Mouse (Mus musculus) cerebellum, adult 18-20 months (tissue): ENCODE measurements around the gene Gja8.

Experiments used
- DNase-seq, 2 experiments: peaks; one replicate each; pipeline ENCODE4 v3.0.0; 2021

Gene Gja8

DNA sequence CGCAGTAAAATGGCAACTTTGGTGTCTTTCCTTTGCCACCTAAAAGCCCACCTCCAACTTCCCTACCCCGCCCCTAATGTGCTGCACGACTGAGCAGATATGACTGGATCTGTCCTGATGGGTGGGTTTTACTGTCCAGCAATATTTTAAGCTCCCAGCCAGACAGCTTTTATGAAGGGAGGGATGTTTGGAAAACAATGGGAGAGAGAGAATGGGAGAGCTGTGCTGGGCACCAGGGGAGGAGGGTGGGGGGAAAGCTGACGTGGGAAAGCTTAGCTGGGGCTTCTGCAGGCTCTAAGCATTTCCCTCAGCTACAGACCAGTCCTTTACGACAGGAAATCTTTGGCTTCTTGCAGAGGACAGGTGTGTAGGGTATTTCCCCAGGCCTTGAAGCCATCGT is at the start of gene Gja8:
TSS of gene Gja8 (minus strand) at position 101 of the 400 bp plus-strand sequence.
- no peak for DNase-seq

DNA sequence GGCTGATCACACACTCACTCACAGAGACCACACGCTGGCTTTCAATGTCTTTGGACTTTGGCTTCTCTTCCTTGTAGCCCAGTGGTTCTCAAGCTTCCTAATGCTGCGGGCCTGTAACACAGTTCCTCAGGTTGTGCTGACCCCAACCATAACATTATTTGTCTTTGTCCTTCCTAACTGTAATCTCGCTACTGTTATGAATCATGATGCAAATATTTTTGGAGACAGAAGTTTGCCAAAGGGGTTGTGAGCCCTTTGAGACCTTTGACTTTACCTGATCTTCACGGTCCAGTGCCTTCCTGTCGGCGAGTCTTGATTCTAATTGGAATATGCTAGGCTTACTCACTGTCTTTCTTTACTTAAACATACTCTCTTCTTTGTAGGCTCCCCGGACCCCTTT is 48.6 kb upstream of the Gja8 start:
- DNase-seq, result no peak

DNA sequence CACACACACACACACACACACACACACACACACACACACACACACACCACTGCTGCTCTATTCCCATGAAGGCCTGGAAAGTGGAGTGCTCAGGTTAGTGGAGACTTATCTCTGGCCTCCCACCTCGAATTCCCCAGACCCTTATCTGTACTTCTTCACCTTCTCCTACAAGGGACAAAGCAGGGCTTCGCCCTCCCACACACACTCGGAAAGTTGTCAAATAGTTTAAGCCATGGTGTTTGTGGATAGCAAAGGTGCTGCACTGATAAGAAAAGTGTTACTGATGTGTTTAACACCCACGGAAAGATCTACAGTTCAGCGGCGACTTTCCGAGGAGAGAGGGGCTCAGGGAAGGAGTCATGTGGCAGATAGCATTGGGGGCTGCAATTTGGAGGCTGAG is 45.2 kb upstream of the Gja8 start:
- no peak for DNase-seq

DNA sequence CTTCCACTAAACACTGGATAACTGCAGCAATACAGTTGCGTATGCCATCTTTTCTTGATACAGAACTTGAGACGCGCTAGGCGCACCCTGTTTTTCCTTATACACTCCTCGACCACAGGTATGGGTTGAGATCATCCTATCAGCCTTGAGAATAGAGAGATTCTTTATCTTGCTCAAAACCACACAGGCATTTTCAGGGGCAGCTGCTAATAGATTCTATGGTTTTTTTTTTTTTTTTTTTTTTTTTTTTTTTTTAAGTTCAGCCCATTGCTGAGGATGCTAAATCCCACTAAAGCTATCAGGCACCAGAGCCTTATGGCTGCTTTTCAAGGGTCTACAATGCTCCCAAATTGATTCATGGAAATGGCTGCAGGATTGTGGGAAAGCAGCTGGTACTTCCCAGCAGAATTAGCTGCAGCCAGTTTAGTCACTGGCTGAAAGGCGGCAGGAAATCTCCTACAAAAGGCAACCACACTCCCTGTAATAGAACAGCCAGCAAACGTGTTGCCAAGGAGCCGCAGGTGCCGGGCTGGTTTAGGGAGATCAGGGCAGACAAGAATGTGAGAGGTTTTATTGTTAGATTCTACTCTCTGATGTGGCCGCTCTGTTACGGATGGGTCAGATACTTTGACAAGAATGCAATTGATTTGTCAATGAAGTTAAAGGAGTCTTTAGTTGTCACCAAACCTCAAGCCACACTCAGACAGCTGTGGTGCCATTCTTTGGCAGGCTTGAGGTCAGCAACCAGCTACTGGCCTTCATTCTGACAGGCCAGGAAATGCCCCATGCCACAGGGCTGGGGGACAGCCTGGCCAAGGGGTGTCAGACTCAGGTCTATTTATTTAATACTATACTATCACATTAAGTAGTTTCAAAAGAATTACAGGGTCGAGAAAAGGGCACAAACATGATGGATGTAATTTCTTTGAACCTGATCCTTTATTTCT is 37.5 kb upstream of the Gja8 start:
- peak in 1 of 2 experiments; percentile 35 for DNase-seq

DNA sequence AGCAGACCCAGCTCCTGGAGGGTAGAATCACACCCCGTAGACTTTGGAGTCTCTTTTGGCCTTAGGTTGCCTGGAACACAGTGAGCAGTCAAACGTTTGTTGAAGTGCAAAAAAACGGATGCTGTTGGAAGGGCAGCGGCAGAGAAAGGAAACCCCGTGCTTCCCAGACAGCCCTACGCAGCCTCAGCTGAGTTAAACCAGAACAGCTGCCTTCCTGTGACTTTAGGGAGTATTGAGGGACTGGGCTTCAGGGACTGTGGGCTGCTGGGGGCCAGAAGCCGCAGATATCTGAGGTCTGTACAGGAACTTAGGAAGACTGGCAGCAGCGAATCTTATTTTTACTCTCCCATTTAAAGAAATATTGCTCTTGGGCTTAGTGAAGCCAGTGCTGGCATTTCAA is 34.8 kb upstream of the Gja8 start:
- DNase-seq, result no peak

DNA sequence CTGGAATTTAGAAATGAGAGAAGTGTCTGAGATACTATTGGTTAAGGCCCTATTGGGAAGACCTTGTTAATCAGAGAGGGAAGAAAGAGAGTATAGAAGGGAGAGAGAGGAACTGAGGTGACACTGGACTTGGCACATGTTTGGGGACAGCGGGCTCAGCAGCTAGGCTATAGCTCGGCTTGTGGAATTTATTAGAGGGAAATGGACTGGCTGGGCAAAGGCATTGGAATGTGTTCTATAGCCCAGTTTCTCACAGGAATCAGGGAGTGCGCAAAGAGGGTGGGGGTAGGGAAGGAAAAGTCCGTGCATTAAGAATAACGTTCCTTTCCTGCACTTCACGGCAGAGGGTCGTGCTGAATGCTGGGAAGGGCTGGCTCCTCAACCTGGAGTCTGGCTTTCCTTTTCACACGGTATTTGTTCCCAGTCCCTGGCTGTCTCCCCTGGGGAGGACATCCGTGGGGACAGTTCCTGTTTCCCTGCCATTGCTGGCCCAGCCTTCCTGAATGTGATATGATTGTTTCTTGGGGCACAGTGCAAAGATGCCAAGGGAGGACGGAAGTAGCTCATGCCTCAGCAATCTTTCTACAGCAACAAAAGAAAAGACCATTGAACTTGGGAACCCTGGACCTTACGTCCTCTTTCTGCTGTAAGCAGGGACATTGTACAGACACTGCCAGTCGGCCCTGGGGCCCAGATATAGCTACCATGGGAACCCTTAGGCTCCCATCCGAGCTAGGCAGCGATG is 27.8 kb upstream of the Gja8 start:
- no peak for DNase-seq

DNA sequence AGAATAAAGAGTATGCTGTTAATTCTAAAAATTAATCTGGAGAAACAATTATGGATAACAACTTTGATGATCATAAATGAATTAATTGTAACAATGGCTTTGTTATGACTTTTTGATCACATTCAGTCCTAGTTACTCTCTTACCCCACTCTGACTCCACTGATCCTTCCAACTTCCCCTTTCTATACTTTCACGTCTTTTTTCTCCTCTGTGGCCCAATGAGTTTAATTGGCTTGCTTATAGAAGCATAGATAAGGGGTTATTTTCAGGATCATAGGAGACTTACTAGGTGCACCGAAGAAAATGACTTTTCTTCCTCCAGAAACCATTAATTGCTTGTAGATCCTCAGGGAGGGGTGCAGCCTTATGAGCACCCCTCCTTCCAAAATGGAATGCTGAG is 16.9 kb upstream of the Gja8 start:
- DNase-seq, result no peak

DNA sequence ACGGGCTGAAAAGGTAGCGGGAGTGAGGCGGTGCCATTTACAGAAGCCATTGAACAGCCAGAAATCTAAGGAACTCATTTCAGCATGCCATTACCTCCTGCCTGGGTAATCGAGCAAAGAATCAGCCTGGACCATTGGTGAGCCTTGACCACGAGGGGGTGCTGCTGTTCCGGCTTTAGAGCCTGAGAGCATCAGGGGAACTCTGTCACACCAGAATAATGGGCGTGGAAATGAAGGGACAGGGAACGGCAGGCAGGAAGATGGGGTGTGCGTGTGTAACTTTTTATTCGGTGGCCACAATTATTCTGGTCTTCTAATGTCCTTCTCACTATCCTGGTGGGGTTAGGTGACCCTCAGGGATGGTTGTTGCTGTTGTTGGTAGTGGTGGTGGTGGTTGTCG is 12.9 kb upstream of the Gja8 start:
- DNase-seq, result peak; percentile 92

DNA sequence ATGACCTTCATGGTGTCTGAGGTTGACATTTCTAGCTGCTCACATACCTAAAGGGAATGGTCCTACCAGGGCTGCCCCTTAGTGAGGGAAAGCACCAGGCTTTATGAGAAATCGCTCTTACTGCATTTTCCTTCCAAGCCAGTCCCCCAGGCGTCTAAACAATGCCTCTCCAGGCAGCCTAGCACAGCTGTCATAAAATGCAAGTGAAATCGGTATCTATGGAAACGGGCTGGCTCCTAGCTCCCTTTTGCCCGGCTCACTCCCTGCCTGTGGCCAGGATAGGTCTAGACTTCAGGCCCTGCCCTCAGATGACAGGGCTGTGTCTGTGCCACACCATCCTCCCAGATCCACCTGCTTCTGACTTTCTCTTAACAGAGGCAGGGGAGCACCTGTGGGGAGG is 11.8 kb upstream of the Gja8 start:
- no peak for DNase-seq

DNA sequence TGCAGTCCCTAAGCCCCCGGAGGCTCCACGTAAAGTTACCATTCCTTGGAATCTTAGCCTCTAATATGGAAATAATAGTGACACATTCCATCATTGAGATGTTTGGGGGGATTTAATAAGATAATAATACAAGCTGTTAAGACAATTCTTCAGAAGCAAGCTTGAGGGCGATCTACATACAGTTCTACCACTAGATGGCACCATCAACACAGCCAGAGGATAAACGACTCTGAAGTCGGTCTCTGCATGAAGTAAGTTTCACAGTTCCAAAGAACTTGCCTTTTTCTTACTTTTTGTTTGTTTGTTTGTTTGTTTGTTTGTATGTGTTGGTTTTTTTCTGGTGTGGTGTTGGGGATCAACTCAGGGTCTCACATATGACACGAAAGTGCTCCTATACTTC is 10.4 kb upstream of the Gja8 start:
- DNase-seq, result peak; percentile 14 to 26

DNA sequence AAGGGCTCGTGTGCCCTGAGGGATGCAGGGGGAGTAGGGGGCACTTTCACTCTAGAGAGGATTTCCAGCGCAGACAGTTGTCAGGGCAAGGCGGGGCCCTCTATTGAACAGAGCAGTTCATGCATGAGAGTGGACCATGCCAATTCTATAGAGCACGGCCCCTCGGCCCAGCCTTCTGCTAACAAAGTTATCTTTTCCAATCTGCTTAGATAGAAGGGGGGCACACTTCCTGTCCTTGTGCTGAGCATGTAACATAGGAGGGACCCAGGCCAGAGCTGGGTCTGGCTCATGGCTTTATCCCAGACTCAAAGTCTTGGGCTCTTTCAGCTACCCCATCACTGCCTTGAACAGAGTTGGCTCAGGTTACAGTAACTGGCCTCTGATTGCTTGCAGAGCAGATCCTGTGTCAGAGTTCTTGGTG is 5.5 kb upstream of the Gja8 start:
- no peak for DNase-seq

DNA sequence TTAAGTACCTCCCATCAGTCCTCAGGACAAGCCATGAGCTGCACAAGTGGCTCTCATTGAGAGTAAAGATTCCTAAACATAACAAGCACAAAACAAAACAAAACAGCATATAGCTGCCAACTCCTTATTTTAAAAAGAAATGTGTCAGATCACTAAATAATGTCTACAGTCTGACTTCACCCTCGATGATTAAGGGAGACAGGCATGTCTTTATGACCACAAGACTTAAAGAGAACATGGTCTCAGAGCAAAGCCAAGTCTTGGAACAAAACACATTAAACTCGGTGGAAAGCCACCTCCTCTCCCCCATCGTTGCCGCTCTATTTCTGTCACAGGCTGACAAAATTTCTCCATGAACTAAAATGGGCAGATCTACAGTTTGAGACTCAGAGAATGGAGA is 1.2 kb downstream of the Gja8 start:
- no peak for DNase-seq

DNA sequence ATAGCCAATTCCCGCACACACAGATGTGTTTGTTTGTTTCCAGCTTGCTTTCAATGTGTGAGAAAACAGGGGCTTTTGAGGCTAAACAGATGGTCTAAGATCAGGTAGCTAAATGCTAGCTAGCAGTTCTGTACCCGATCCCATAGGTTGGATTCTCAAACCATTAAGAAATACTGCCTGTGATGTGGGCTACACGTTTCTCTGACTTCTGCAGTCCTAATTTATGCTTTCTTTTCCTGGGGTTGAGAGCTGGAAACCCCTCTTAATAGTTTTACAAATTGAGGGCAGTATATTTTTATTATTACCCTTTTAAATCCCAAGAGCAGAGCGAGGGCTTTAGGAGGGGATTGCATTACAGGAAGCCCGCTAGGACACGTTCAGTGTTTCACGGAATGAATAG is 4.8 kb downstream of the Gja8 start:
- DNase-seq, result no peak

DNA sequence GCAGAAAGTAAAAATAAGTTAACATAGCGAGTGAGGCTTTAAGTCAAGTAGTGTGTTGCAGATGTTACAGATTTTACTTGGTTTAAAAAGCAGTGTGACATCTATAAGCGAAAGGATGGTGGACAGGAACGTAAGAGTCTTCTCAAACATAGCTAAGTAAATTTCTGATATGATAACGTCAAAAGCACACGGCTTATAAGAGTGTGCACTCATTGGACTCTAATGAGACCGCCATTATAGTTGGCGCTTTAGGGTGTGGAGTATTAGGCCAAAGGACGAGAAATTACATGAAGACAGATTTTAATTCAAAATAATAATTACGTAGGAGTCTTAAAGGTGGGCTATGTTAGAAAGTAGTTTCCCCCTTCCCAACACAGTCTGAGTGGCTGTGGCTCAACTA is 20.2 kb downstream of the Gja8 start:
- DNase-seq, result no peak

DNA sequence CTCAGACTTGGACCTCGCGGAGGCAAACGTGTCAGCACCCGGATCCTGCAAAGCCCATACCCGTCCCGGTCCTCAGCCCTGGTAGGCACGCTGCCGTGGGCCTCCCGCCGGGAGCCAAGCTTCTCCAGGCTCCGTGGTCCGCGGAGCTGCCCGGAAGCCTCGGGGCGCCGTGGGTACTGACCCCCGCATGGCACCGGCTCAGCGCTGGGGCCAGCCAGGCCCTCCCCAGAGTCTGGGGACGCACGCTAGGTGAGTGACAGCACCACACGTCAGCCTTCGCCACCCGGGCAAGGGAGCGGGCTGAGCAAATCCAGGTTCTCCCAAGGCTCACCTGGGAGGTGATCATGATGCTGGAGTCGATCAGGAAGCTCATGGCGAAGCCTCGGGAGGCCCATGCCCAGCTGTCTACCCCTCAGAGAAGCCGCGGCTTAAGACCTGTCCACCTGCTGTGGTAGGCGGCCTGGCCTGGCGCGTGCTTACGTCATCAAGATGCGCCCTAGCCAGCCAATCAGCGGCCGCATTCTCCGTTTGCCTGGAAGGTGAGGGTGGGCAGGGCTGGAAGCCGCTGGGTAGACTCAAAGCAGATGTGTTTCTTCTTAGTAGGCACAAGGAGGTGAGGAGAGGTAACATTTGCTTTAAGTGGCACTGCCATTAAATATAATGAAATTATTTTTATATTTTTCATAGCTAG is 20.8 kb downstream of the Gja8 start, which contains the start of gene Gpr89:
TSS of gene Gpr89 (minus strand) at position 496 of the 691 bp plus-strand sequence.
- peak; percentile 96 to 97 for DNase-seq

DNA sequence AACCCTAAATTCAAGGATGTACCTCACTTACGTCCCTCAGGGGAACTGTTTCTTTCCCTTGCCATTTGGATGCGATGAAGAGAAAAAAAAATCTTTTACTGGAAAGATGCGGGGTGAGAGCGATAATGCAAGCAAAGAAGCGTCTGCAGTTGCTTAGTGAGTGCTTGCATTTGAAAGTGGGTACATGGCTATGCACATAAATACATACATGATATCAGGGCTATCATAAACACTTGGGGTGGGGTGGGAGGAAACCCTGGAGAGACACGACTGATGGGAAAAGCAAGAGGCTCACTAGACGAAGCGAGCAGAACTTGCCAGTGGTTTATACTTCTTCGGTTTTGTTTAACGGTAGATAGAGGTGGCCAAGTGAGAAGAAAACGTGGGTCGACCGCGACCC is 21.4 kb downstream of the Gja8 start, which contains the start of gene Gja5:
TSS of gene Gja5 (plus strand) at position 301 of the 400 bp plus-strand sequence.
- no peak for DNase-seq

DNA sequence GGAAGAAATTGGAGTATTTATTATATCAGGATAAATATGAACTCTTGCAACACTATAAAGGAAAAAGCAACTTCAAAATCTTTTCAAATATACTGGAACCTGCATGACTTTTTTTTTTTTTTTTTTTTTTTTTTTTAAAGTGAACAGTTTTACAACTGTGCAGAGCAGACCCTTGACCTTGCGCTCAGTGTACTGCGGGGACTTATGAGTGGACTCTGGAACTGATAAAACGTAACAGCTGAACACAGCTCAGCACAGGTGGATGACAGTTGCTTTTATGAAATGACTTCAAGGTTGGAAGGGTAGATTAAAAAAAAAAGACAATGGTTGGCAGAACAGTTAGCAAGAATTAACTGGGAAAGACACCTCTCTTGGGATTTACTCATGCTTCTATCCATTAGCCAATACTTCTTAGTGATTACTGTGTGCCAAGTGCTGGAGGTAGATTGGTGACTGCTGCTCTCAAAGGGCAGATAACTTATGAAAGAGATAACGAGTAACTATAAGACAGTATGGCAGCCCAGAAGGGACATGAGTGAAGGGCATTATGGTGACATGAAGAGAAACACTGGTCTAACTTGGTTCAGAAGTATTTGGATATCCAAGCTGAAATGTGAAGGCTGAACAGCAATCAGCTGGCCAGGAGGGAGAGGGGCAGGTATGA is 23.4 kb downstream of the Gja8 start:
- DNase-seq, result no peak

DNA sequence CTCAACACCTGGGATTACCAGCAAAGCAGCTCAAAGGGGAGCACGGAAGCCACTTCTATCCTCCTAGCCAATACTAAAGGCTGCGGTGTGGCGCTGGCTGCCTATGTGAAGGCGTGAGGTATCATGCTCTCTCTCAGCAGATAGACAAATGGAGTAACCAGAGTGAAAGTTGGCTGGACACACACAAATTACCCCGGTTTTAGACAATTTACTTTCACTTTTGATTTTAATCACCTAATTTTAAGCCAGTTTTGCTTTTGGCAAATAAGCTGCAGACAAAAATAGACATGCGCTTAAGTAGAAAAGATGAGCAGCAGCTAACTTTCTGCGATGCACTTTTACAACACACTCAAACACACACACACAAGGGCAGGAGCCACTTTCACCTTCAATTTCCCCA is 42.1 kb downstream of the Gja8 start:
- no peak for DNase-seq

DNA sequence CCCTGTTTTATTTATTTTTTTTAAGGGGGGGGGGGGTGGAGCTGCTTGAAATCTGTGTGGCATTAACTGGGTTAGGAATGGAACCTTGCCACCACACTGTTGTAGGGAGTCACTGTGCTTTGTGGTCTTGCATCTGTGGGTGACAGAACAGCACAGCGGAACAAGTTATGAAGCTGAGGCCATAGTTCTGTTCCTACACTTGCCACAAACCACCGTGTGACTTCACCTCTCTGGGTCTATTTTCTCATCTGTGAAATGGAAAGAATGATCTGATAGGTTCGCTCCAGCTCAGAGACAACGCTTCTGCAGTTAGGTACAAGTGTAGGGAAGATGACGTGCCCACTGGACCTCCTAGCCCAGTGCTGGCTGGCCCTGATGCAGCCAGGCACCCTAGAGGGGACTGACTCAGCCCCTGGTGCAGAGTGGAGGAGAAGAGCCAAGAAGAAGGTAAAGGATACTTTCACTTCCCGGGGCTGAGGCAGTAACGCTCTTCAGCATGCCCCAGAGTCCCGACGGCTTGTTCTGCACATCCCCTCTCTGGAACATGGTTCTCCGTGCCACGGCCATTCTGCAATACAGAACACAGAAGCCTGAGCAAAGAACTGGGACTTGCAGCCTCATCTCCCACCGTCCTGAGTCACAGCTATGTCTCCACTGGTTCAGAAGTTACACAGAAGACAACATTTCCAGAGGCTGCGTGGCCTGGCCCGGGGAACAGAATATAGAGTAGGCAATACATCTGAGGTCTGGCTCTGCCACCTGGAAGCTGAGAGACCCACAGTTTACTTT is 43.6 kb downstream of the Gja8 start:
- no peak for DNase-seq

DNA sequence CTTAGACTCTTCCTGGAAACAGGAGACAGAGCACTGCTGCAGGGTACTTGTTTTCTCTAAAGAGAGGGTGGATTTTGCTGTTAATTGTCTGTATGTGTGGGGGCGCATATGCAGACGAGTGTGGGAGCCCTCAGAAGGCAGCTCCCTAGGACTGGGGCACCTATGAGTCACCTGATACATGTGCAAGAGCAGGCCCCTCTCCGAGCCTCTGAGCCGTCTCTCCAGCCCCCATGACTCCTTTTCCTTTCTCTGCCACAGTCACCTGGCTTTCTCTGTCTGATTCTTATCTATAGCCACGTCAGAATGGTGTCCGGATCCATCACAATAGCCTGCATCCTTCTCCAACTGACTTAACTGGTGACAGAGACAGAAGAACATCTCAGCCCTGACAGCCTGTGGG is 44.3 kb downstream of the Gja8 start:
- no peak for DNase-seq

DNA sequence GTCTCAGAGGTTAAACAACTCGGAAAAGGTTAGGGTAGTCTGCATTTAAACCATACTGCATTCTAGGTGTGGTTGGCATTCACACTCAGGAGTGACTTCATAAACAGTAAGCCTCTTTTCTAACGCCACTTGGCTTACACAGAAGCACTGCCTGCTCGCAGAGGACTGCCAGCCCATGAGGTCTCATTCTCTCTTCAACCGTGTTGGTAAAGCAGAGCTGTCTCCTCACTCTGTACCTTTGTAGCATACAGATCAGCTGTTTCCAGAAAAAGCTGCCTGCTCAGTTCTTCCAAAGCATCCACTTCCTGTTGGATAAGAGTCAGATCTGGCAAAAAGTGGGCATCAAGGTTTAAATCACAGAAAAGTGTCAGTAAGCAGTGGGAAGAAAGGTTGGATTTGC is 45.4 kb downstream of the Gja8 start:
- no peak for DNase-seq

DNA sequence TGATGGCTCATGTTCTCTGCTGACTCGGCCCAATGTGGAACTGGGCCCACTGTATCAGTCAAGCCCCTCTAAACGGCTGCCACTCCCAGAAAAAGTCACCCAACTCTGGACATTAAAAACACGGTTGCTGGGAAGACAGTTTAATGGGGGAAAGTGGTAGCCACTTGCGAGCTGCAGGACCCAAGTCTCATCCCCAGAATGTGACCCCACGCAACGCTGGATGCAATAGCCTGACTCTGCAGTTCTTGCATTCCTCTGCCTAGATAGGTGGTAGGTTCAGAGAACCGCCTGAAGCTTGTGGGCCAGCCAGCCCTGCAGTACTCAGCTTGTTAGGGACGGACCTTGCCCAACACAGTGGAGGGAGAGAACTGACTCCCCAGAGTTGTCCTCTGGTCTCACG is 46.3 kb downstream of the Gja8 start:
- DNase-seq, result no peak
